ENCODE assay signal across 9 mouse cellular contexts in genomic region chr3:151298325-151298724, GRCm38 (mm10).
DNase-seq lines count a peak whose midpoint lies in the region; ATAC-seq and TF ChIP-seq lines count a peak whose summit lies in the region.
"Had no signal": no experiment of that assay in that cellular context is flagged by ENCODE, and none has a peak within 500 bp of the region (broad histone marks: within the 10 kb centered on the region; RNA-seq: fewer than 3 reads in every experiment).

No protein-coding gene starts in this region.

- peak; percentile 86 for DNase-seq in kidney, adult 2 months
- DNase-seq in brain, adult 2 months (ENCODE audit: low read depth, low spot score), result peak; percentile 79
- peak; percentile 3 for DNase-seq in heart, postnatal 25 days (ENCODE audit: low spot score)
- DNase-seq in embryo, embryonic 9.5 days (ENCODE audit: extremely low spot score), result no peak
- DNase-seq: midbrain, embryonic 14.5 days had no signal

- no peak for ATAC-seq in kidney, embryonic 14.5 days (ENCODE audit: low FRiP score, low TSS enrichment)
- peak; percentile 57 for ATAC-seq in megakaryocyte progenitor cell, adult 5-6 weeks (replicated peaks; ENCODE audit: poor library complexity)
- no peak for ATAC-seq in midbrain, embryonic 16.5 days

- no peaks in the 10 kb centered on the region for H3K9me3 ChIP-seq in kidney, embryonic 14.5 days (ENCODE audit: control insufficient read depth, low read length)
- H3K9me3 ChIP-seq in midbrain, embryonic 16.5 days (replicated peaks; ENCODE audit: control insufficient read depth, low read length, poor library complexity, severe bottlenecking), result no peaks in the 10 kb centered on the region

- TF ChIP-seq POLR2A in kidney, adult 2 months (IDR thresholded peaks at IDR 0.05; ENCODE audit: low read depth, low read length), result no peak

- no peak overlapping the region for H3K4me3 ChIP-seq in kidney, adult 2 months (ENCODE audit: insufficient read depth, low read depth, low read length)
- no peak overlapping the region for H3K4me3 ChIP-seq in kidney, embryonic 14.5 days (ENCODE audit: low read length)
- no peak overlapping the region for H3K4me3 ChIP-seq in midbrain, embryonic 16.5 days (ENCODE audit: low read depth, low read length)

- H3K27ac ChIP-seq in kidney, adult 2 months (ENCODE audit: insufficient read depth, low read depth, low read length), result no peak overlapping the region
- H3K27ac ChIP-seq in kidney, embryonic 14.5 days (ENCODE audit: low read depth, low read length), result no peak overlapping the region
- no peak overlapping the region for H3K27ac ChIP-seq in midbrain, embryonic 16.5 days (ENCODE audit: low read length)

- no peak overlapping the region for H3K4me2 ChIP-seq in kidney, embryonic 14.5 days (replicated peaks; ENCODE audit: low read depth, low read length)
- no peak overlapping the region for H3K4me2 ChIP-seq in midbrain, embryonic 16.5 days (ENCODE audit: low read length)

- H3K36me3 ChIP-seq in kidney, adult 2 months (ENCODE audit: control insufficient read depth, insufficient read depth, low read length), result no peaks in the 10 kb centered on the region
- H3K36me3 ChIP-seq in kidney, embryonic 14.5 days (ENCODE audit: control insufficient read depth, insufficient read depth, low read length), result no peaks in the 10 kb centered on the region
- H3K36me3 ChIP-seq in midbrain, embryonic 16.5 days (ENCODE audit: control insufficient read depth, insufficient read depth, low read length), result no peaks in the 10 kb centered on the region
- H3K36me3 ChIP-seq: G1E had no signal

- no peak overlapping the region for H3K9ac ChIP-seq in kidney, embryonic 14.5 days (ENCODE audit: low read depth, low read length)
- no peak overlapping the region for H3K9ac ChIP-seq in midbrain, embryonic 16.5 days (ENCODE audit: low read depth, low read length)

- intact Hi-C loops in heart, postnatal 25 days (cut with DNase I), result loop anchor here (5.0 kb wide), 2 partner anchors 124 to 139 kb away; partner anchors contain the start of gene Adgrl4

- no peaks in the 10 kb centered on the region; the same call in 1 of the 2 replicates for H3K4me1 ChIP-seq in kidney, adult 2 months (ENCODE audit: control insufficient read depth, insufficient read depth, low read length)
- no peaks in the 10 kb centered on the region for H3K4me1 ChIP-seq in kidney, embryonic 14.5 days (ENCODE audit: control insufficient read depth, insufficient read depth, low read length)
- H3K4me1 ChIP-seq in midbrain, embryonic 16.5 days (ENCODE audit: control insufficient read depth, insufficient read depth, low read length), result 0 out of 2 replicates have a peak, but pooled peaks cover 4% of the 10 kb centered on the region

- TF ChIP-seq CTCF in kidney, adult 2 months (conservative IDR thresholded peaks at IDR 0.05; ENCODE audit: insufficient read depth, insufficient read length, low read depth, low read length), result no peak

- H3K27me3 ChIP-seq in kidney, adult 2 months (replicated peaks; ENCODE audit: control insufficient read depth, insufficient read depth, low read length), result no peaks in the 10 kb centered on the region
- no peaks in the 10 kb centered on the region for H3K27me3 ChIP-seq in kidney, embryonic 14.5 days (ENCODE audit: control insufficient read depth, insufficient read depth, low read length)
- H3K27me3 ChIP-seq in midbrain, embryonic 16.5 days (ENCODE audit: control insufficient read depth, insufficient read depth, low read depth, low read length), result no peaks in the 10 kb centered on the region

- WGBS in kidney, adult 2 months, result 49% methylated on average over 2 of the region's 2 CpGs
- WGBS in kidney, embryonic 14.5 days, result 54% methylated on average over 2 of the region's 2 CpGs
- WGBS in midbrain, embryonic 16.5 days, result 79% methylated on average over 2 of the region's 2 CpGs
